Mouse (Mus musculus) heart, adult 11 months (tissue): ENCODE data around the gene Rsph4a.
"Not testable (repeated sequence)": the region's sequence is repeated elsewhere in the genome, so short reads cannot be mapped to it uniquely, and the experiment has no call there.

Source experiments
- DNase-seq: peaks from one replicate; pipeline ENCODE4 v3.0.0; 2022

Rsph4a gene

GRCm38 (mm10) chr10:33904530-33905481 lies at the start of gene Rsph4a:
Gene Rsph4a (plus strand): TSS chr10:33905111.
- DNase-seq: peak; percentile 86

GRCm38 (mm10) chr10:33857421-33857820 lies 47.5 kb upstream of the Rsph4a start, which contains the start of gene Sult3a1:
Gene Sult3a1 (plus strand): TSS chr10:33857721.
- no peak for DNase-seq

DNA sequence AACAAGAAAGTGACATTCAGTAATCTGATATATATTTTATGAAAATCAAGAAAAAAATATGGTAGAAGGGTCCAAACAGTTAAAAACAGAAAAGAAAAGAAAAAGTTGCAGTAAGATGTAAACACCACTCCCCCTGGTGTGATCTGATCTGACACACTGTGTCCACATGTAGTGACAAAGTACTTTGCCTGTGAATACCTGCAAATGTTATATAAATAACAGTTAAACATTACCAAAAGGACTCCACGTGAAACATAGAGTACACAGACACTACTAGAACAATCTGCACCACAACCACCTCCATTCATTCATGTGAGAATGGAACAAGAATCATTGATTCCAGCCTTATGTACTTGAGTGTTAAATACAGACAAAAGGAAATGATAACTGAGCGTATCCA lies 38.9 kb upstream of the Rsph4a start:
- DNase-seq: no peak

GRCm38 (mm10) chr10:33870441-33870840 lies 34.5 kb upstream of the Rsph4a start:
- DNase-seq: peak; percentile 79

- DNase-seq: no peak
These were observed 32.1 kb upstream of the Rsph4a start for GRCm38 (mm10) chr10:33872672-33873398.

- DNase-seq: not testable (repeated sequence)
These were observed 22.5 kb upstream of the Rsph4a start for GRCm38 (mm10) chr10:33882411-33882810.

DNA sequence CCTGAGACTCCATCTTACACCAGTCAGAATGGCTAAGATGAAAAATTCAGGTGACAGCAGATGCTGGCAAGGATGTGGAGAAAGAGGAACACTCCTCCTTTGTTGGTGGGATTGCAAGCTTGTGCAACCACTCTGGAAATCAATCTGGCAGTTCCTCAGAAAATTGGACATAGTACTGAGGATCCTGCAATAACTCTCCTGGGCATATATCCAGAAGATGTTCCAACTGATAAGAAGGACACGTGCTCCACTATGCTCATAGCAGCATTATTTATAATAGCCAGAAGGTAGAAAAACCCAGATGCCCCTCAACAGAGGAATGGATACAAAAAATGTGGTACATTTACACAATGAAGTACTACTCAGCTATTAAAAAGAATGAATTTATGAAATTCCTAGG lies 3.4 kb upstream of the Rsph4a start:
- not testable (repeated sequence) for DNase-seq

DNA sequence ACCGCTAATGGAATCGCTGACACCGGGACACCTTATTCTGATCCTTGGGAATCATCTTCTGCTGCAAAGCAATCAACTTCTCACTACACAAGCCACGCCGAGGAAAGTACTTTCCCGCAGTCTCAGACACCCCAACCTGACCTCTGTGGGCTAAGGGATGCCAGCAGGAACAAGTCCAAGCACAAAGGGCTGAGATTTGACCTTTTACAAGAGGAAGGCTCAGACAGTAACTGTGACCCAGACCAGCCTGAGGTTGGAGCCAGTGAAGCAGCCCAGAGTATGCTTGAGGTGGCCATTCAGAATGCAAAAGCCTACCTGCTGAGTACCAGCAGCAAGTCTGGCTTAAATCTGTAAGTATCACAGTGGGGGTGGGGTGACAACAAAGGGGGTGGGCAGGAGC lies 578 bp downstream of the Rsph4a start:
- DNase-seq: no peak

GRCm38 (mm10) chr10:33940702-33941101 lies 35.8 kb downstream of the Rsph4a start:
- no peak for DNase-seq

DNA sequence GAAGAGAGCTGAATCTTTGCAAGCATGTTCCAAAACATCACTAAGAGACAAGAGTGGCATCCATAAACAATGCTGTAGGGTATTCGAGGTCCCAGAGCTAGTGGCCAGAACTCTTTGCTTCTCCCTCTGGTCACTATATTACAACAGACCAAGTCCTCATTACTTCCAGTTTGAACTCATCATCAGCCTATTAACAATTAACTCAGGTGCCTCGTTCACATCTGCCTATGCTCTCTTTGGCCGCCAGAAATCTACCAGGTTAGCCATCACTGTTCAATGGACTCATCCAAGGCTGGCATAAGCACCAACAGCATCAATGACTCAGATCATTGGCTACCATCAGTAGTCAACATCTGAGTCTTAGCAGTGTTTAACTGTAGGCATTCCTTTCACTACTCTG lies 40.5 kb downstream of the Rsph4a start:
- no peak for DNase-seq

- no peak for DNase-seq
These were observed 41.4 kb downstream of the Rsph4a start for GRCm38 (mm10) chr10:33946336-33946735.

DNA sequence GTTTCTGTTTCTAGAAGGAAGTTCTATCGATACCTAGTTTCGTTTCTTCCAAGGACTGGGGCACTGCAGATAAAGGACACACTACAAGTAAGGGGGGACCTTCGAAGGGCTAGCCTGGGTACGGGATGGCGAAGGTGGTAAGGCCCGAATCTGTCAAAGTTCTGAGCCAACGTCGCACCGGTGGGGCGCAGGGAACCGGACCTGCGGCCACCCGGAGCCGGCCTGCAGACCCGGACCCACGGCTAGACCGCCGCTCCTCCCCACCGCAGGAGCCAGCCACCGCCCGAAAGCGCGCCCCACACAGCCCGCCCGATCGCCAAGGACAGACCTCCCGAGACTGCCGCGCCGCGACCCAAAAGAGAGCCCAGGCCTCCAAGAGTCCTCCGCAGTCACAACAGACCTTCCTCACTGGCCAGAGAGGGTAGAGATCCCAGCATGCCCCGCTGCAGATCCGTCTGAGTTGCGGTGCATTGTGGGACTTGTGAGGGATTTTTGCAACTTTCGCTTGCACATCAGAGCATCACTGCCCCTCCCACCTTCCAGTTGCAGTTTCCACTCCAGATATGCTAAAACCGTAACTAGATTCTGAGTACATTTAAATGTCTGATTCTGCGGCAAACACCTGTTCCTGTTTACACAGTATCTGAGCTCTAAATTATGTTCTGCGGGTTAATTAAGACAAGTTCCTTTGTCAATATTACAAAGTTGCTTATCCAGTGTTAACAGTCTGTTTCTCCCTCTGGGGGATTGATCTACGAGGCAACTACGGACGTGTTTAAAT lies 46.1 kb downstream of the Rsph4a start, which contains the start of gene Zup1:
Gene Zup1 (minus strand): TSS at position 467 of the 781 bp plus-strand sequence.
- peak; percentile 99 for DNase-seq

GRCm38 (mm10) chr10:33952509-33952908 lies 47.6 kb downstream of the Rsph4a start:
- DNase-seq: no peak
